Mouse (Mus musculus) kidney, embryonic 14.5 days (tissue): Measurements from ENCODE around the gene Dnah10. TPM values are rescaled to one million over a fixed set of nuclear protein-coding genes. Genes with fewer than 3 reads are reported as not detected.

ENCODE experiments used
- ATAC-seq: fragments of 200-750 bp; cut with Nextera tagmentation; 2 replicates; pipeline ENCODE4 v1.8.0; 2017; ENCODE audit warnings: moderate number of reproducible peaks, mild to moderate bottlenecking, moderate TSS enrichment, moderate library complexity; ENCODE audit not compliant: low FRiP score, low TSS enrichment
- H3K27ac ChIP-seq: fragments of 300-500 bp; sonication (generic); 2 replicates; pipeline ENCODE4 v1.5.1; 2014; ENCODE audit warnings: low read depth, mild to moderate bottlenecking, low read length, moderate library complexity, mixed read lengths
- H3K27me3 ChIP-seq: fragments of 300-500 bp; sonication (generic); 2 replicates; pipeline ENCODE4 v1.6.1; 2014; ENCODE audit warnings: mild to moderate bottlenecking, low read length; ENCODE audit not compliant: control insufficient read depth, insufficient read depth
- H3K36me3 ChIP-seq: fragments of 300-500 bp; sonication (generic); 2 replicates; pipeline ENCODE4 v1.6.1; 2014; ENCODE audit warnings: low read length, mixed read lengths; ENCODE audit not compliant: control insufficient read depth, insufficient read depth
- H3K4me1 ChIP-seq: fragments of 300-500 bp; sonication (generic); 2 replicates; pipeline ENCODE4 v1.6.1; 2014; ENCODE audit warnings: low read length, mixed read lengths; ENCODE audit not compliant: control insufficient read depth, insufficient read depth
- H3K4me2 ChIP-seq: fragments of 300-500 bp; sonication (generic); replicated peaks from 2 replicates; pipeline ENCODE4 v1.6.1; 2014; ENCODE audit warnings: low read depth, mild to moderate bottlenecking, low read length
- H3K4me3 ChIP-seq: fragments of 300-500 bp; sonication (generic); 2 replicates; pipeline ENCODE4 v1.5.1; 2014; ENCODE audit warnings: mild to moderate bottlenecking, low read length
- H3K9ac ChIP-seq: fragments of 300-500 bp; sonication (generic); 2 replicates; pipeline ENCODE4 v1.6.1; 2014; ENCODE audit warnings: low read depth, mild to moderate bottlenecking, low read length, moderate library complexity
- H3K9me3 ChIP-seq: fragments of 300-500 bp; sonication (generic); 2 replicates; pipeline ENCODE4 v1.6.1; 2016; ENCODE audit warnings: low read length; ENCODE audit not compliant: control insufficient read depth
- WGBS: fragments of 180-500 bp; shearing (Covaris S2); extraction: QIAGEN DNeasy Blood & Tissue Kit; methylation state at CpG from one replicate; pipeline ENCODE4 v1.1.7; 2014; 5-methylcytosine and 5-hydroxymethylcytosine counted together
- polyA plus RNA-seq: library from polyadenylated mRNA; unstranded; fragments of >200 nt; fragmentation: Nextera tagmentation; extraction: Ambion mirVana; gene quantifications from 2 replicates; pipeline ENCODE4 v1.2.1, GENCODE M21; 2014

Gene Dnah10
- polyA plus RNA-seq, 1 experiment from 2014 or later: 0.14 TPM

DNA sequence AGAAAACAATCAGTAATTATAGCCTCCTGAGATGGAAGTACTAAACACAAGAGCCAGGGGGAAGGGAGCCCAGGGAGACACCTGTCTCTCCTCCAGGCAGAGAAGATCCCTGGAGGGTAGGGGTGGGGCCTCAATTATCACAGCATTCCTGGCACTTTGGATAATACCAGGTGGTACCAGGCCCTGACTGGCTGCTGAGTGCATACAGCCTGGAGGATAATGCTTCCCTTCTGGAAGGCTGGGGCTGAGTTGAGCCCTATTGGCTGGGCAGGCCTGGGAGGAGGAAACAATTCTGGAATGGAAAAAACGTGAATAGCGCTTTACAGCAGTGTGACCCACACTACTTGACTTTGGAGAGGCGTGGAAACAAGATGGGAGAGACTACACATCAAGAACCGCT lies 126.7 kb downstream of the Dnah10 start:
- H3K36me3 ChIP-seq: no peaks in the 10 kb centered on the region
- no peak overlapping the region for H3K27ac ChIP-seq
- no peaks in the 10 kb centered on the region for H3K27me3 ChIP-seq
- H3K4me2 ChIP-seq: no peak overlapping the region
- no peaks in the 10 kb centered on the region for H3K9me3 ChIP-seq
- no peak overlapping the region for H3K4me3 ChIP-seq
- WGBS: 56% methylated on average over 4 of the region's 4 CpGs
- H3K9ac ChIP-seq: no peak overlapping the region
- no peaks in the 10 kb centered on the region for H3K4me1 ChIP-seq
- ATAC-seq: no peak

DNA sequence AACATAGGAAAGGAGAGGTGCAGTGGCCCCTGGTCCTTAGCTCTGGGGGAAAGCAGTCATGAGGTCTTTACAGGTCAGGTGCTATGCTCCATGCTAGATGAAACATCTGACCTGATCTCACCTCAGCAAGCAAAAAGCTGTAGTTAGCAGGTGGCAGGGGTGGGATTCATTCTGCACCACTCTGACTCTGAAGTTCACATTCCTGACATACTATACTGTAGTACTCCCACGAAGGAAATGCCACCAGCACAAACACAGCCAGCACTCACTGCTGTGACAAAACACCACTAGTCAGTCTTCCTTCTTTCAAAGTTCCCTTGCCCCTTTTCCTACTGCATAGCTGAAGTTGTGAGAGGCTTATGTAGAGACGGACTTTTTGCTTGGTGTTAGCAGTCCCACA lies 127.4 kb downstream of the Dnah10 start:
- Histone ChIP-seq H3K4me2 (no peak overlapping the region), H3K4me1 (no peaks in the 10 kb centered on the region), H3K4me3 (no peak overlapping the region), H3K27ac (peak overlapping the region; percentile 6; the same call in 1 of the 2 replicates), H3K27me3 (no peaks in the 10 kb centered on the region), H3K9ac (0 out of 2 replicates have a peak overlapping the region, but pooled peaks have one; percentile 4), H3K36me3 (no peaks in the 10 kb centered on the region), H3K9me3 (no peaks in the 10 kb centered on the region)
- WGBS: 32% methylated on average over 2 of the region's 2 CpGs
- ATAC-seq: no peak

DNA sequence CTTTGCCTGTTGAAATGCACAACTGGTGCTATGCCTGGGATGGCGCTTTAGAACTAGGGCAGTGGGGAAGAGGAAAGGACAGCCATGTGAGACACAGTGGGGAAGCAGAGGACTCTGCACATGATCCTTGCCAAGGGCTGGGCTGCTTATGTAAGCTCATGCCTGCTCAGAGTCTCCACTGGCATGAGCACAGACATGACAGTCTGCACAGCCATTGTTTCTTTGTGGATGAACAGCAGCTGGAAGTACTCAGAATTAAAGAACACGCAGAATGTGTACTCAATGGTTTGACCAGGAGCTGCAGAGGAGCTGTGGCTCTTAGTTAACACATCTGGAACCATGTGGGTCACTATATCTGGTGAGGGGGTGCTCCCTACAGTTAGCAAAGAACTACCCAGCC lies 128.2 kb downstream of the Dnah10 start:
- Histone ChIP-seq H3K4me3 (no peak overlapping the region), H3K36me3 (no peaks in the 10 kb centered on the region), H3K9me3 (no peaks in the 10 kb centered on the region), H3K4me2 (no peak overlapping the region), H3K4me1 (no peaks in the 10 kb centered on the region), H3K27ac (peak overlapping the region; percentile 6; the same call in 1 of the 2 replicates), H3K9ac (no peak overlapping the region), H3K27me3 (no peaks in the 10 kb centered on the region)
- WGBS: 63% methylated on average over 2 of the region's 2 CpGs
- no peak for ATAC-seq

DNA sequence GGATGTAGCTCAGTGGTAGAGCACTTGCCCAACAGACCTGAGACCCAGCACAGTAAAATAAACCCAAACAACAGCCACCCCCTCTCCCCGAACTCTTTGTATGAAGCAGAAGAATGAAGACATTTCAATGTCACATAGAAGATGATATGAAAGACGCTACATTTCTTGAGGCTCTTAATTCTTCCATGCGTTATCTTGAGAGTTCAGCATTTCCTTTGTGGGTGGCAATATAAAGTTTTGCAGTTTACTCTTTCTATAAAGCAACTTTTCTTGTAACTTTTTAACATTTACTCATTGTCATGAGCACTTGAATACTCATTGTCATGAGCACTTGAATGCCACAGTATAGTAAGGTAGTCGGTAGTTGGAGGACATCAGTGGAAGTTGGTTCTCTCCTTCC lies 129.3 kb downstream of the Dnah10 start:
- Histone ChIP-seq H3K9ac (no peak overlapping the region), H3K9me3 (no peaks in the 10 kb centered on the region), H3K4me2 (no peak overlapping the region), H3K27me3 (no peaks in the 10 kb centered on the region), H3K27ac (no peak overlapping the region), H3K4me1 (no peaks in the 10 kb centered on the region), H3K36me3 (no peaks in the 10 kb centered on the region), H3K4me3 (no peak overlapping the region)
- WGBS: 93% methylated on average over 4 of the region's 4 CpGs
- ATAC-seq: no peak

DNA sequence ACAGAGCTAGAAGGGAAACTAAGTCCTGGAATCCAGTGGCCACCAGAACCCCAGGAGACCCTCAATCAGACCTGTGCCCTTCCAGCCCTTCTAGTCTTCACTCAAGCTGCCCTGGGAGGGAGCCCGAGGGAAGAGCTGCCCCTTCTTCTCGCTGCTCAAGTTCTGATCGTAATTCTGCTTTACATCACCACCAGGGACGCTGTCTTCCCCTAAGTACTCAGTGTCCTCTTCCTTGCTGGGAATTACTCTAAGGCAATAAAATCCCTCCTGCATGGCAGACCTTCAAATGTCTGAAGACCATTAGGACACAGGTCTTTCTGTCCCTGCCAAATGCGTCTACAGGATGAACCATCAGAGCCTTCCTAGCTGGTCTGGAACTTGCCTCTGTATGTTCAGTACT lies 135.1 kb downstream of the Dnah10 start:
- peaks cover 4% of the 10 kb centered on the region; the same call in 1 of the 2 replicates for H3K36me3 ChIP-seq
- ATAC-seq: no peak
- H3K4me1 ChIP-seq: peaks cover 11% of the 10 kb centered on the region
- no peaks in the 10 kb centered on the region for H3K9me3 ChIP-seq
- WGBS: 8% methylated on average over 5 of the region's 5 CpGs
- peaks cover 10% of the 10 kb centered on the region for H3K27me3 ChIP-seq
- H3K9ac ChIP-seq: no peak overlapping the region
- no peak overlapping the region for H3K27ac ChIP-seq
- H3K4me3 ChIP-seq: no peak overlapping the region
- no peak overlapping the region for H3K4me2 ChIP-seq

DNA sequence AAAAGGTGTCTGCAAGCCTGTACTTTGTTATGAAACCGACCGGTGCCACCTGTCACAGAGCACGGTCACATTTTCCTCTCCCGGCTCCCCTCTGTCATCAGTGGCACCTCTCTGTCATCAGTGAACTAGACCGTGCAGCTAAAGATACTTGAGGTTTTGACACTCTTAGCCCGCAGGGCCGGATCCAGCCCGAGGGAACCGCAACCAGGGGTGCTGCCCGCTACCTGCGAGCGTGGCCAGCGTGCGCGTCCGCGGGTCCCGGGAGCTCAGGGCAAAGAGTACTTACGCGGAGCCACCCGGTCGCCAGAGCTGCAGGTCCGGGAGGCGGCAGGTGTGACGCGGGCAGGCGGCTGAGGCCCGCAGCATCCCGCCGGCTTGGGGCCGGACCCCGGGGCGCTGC lies 136.6 kb downstream of the Dnah10 start:
- no peak overlapping the region for H3K27ac ChIP-seq
- H3K4me1 ChIP-seq: peaks cover 11% of the 10 kb centered on the region
- H3K36me3 ChIP-seq: peaks cover 11% of the 10 kb centered on the region; the same call in 1 of the 2 replicates
- peak overlapping the region; percentile 94 for H3K9ac ChIP-seq
- H3K4me2 ChIP-seq: peak overlapping the region; percentile 97
- under 1% methylated on average over 32 of the region's 33 CpGs for WGBS
- H3K27me3 ChIP-seq: peaks cover 10% of the 10 kb centered on the region
- H3K4me3 ChIP-seq: peak overlapping the region; percentile 93
- H3K9me3 ChIP-seq: no peaks in the 10 kb centered on the region
- no peak for ATAC-seq

DNA sequence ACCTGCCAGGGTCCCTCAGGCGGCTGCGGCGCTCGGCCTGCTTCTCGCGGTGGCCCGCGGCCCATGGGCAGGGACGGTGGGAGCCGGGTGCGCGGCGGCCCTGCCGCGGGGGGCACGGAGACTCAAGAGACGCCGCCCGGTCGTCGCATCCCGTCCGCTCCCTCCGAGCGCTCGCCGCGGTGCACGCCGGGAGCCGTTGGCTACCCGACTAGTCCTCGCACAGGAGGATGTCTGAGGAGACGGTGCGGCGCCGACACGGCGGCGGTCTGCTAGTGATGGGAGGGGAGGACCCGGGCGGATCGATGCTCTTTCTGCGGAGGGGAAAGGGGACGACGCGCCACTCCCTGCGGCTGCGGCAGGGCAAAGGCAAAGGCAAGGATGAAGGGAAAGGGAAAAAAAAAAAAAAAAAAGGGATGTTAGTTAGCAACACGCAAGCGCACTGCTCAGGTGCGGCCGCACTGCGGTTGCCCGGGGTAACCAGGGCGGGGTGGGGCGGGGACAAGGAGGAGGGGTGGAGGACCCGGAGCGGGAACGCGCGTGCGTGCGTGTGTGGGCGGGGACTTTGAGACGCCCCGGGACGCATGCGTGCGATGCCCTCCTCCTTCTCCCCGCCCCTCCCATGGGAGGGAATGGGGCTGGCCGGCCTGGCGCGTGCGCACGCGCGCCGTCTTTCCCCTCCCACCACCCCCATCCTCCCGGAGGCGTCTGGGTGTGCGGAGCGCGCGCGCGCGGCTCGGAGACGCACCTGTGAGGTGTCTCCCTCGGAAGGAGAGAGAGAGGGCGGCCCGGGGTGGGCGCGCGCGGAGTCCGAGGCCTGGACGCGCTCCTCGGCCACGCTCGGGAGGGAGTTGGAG lies 137.4 kb downstream of the Dnah10 start, which contains the start of the genes Ccdc92 and Zfp664:
Gene Ccdc92 (minus strand): TSS at position 412 of the 854 bp plus-strand sequence.
Gene Zfp664 (plus strand): TSS at position 679 of the 854 bp plus-strand sequence.
- ATAC-seq: peak; percentile 94
- H3K27me3 ChIP-seq: peaks cover 10% of the 10 kb centered on the region
- WGBS: under 1% methylated on average over 80 of the region's 103 CpGs

DNA sequence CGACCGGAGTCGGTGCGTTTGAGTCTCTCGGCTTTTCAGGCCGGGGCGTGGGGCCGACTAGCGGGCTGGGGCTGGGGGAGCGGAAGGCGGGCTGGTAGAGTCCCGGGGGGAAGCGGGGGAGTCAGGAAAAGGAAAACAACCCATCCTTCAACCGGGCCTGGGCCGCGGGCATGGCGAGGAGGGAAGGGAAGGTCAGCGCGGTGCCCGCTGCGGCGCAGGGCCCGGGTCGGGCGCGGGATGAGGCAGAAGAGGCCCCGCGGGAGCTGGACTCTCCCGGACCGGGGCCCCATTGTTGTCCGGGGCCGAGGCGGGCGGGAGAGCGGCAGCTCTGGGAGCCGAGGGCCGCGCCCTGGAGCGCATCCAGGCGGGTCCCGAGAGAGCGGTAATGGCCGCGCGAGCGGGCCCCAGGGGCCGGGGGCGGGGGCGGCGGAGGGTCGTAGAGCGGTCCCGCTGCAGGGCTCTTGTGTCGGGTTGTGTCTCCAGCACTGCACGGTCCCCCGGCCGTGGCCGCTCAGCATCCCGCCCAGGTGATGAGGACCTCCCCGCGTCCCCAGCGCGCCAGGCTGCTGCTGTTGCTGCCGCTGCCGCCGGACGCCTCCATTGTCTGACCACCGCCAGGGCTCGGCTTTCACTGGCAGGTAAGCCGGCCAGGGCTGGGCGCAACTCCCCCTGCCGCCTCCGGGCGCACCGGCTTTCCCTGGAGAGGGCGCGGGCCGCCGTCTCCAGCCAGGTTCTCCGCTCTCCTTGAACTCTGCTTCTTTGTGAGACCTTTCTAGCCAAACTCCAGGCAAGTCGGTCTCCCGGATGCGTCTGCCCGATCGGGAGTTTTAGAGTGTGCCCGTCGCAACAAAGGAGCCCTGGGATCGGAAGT lies 138.2 kb downstream of the Dnah10 start:
- peak overlapping the region; percentile 95 for H3K27ac ChIP-seq
- under 1% methylated on average over 75 of the region's 88 CpGs for WGBS

More for the DNA sequence above, 137.4 kb downstream of the Dnah10 start, which contains the start of the genes Ccdc92 and Zfp664:
- Histone ChIP-seq H3K9ac (peak within 1 kb of the TSS; percentile 94), H3K9me3 (no peaks in the 10 kb centered on the region), H3K4me1 (peaks cover 11% of the 10 kb centered on the region), H3K27ac (peak within 1 kb of the TSS; percentile 95), H3K4me2 (peak within 1 kb of the TSS; percentile 97), H3K4me3 (peak within 1 kb of the TSS; percentile 93), H3K36me3 (peaks cover 11% of the 10 kb centered on the region; the same call in 1 of the 2 replicates)

More for the DNA sequence above, 138.2 kb downstream of the Dnah10 start:
- no peak; the same call in none of the 2 replicates for ATAC-seq
- peaks cover 10% of the 10 kb centered on the region for H3K27me3 ChIP-seq
- H3K4me3 ChIP-seq: peak overlapping the region; percentile 93
- no peaks in the 10 kb centered on the region for H3K9me3 ChIP-seq
- H3K4me1 ChIP-seq: peaks cover 11% of the 10 kb centered on the region
- H3K9ac ChIP-seq: peak overlapping the region; percentile 94
- peak overlapping the region; percentile 97 for H3K4me2 ChIP-seq
- H3K36me3 ChIP-seq: peaks cover 17% of the 10 kb centered on the region; the same call in 1 of the 2 replicates
